Mouse (Mus musculus) myocyte (in vitro differentiated cells): Measurements from ENCODE around the gene Sp2. TPM values are rescaled to one million over a fixed set of nuclear protein-coding genes. Genes with fewer than 3 reads are reported as not detected.

Source experiments
- H3K27me3 ChIP-seq: one replicate; pipeline ENCODE4 v1.6.1; 2011; ENCODE audit not compliant: control insufficient read depth, insufficient read depth, insufficient read length
- H3K36me3 ChIP-seq: one replicate; pipeline ENCODE4 v1.6.1; 2011; ENCODE audit not compliant: control insufficient read depth, insufficient read depth
- H3K4me2 ChIP-seq: one replicate; pipeline ENCODE4 v1.6.1; 2011; ENCODE audit warnings: low read depth, control low read depth
- H3K4me3 ChIP-seq: one replicate; pipeline ENCODE4 v1.5.1; 2011; ENCODE audit warnings: mild to moderate bottlenecking, control low read depth, moderate library complexity
- H3K79me2 ChIP-seq: one replicate; pipeline ENCODE4 v1.6.1; 2011; ENCODE audit not compliant: control insufficient read depth, insufficient read depth
- H3ac ChIP-seq: one replicate; pipeline ENCODE4 v1.6.1; 2011; ENCODE audit not compliant: control insufficient read depth, insufficient read length
- CEBPB ChIP-seq: IDR thresholded peaks from 2 replicates; pipeline ENCODE4 v1.6.1; 2011; ENCODE audit warnings: mild to moderate bottlenecking, moderate library complexity; ENCODE audit not compliant: poor library complexity, insufficient read depth, severe bottlenecking
- E2F4 ChIP-seq: IDR thresholded peaks from one replicate; pipeline ENCODE4 v1.6.1; 2011; ENCODE audit warnings: mild to moderate bottlenecking, control low read depth, moderate library complexity; ENCODE audit not compliant: insufficient read depth
- MAX ChIP-seq: IDR thresholded peaks from one replicate; pipeline ENCODE4 v1.6.1; 2011; ENCODE audit warnings: low read depth, mild to moderate bottlenecking, control low read depth
- MYOD1 ChIP-seq, 3 experiments: IDR thresholded peaks; one replicate each; pipeline ENCODE4 v1.6.1; 2011; ENCODE audit warnings: control low read depth in 2 of 3, low read depth in 2 of 3, mild to moderate bottlenecking in 2 of 3, moderate library complexity in 1 of 3; ENCODE audit not compliant: insufficient read length in 2 of 3, control insufficient read depth in 1 of 3
- MYOG ChIP-seq, 3 experiments: IDR thresholded peaks; one replicate each; pipeline ENCODE4 v1.6.1; 2011; ENCODE audit warnings: control low read depth in 2 of 3, low read depth in 2 of 3, mild to moderate bottlenecking in 2 of 3; ENCODE audit not compliant: insufficient read length in 2 of 3, control insufficient read depth in 1 of 3, insufficient read depth in 1 of 3
- POLR2A ChIP-seq: IDR thresholded peaks from one replicate; pipeline ENCODE4 v1.6.1; 2011; ENCODE audit warnings: low read depth, mild to moderate bottlenecking, control low read depth, moderate library complexity; ENCODE audit not compliant: insufficient read length
- POLR2AphosphoS2 ChIP-seq: IDR thresholded peaks from one replicate; pipeline ENCODE4 v1.6.1; 2011; ENCODE audit warnings: low read depth, control low read depth; ENCODE audit not compliant: insufficient read length
- REST ChIP-seq: IDR thresholded peaks from one replicate; pipeline ENCODE4 v1.6.1; 2011; ENCODE audit warnings: mild to moderate bottlenecking, control low read depth, moderate library complexity; ENCODE audit not compliant: insufficient read depth, insufficient read length
- SRF ChIP-seq: IDR thresholded peaks from one replicate; pipeline ENCODE4 v1.6.1; 2011; ENCODE audit warnings: low read depth; ENCODE audit not compliant: control insufficient read depth, insufficient read length
- TCF12 ChIP-seq: IDR thresholded peaks from one replicate; pipeline ENCODE4 v1.6.1; 2011; ENCODE audit warnings: mild to moderate bottlenecking, control low read depth; ENCODE audit not compliant: poor library complexity, insufficient read depth, severe bottlenecking
- TCF3 ChIP-seq: IDR thresholded peaks from one replicate; pipeline ENCODE4 v1.6.1; 2011; ENCODE audit warnings: low read depth, control low read depth; ENCODE audit not compliant: insufficient read length
- USF1 ChIP-seq: IDR thresholded peaks from one replicate; pipeline ENCODE4 v1.6.1; 2011; ENCODE audit warnings: low read depth, mild to moderate bottlenecking, control low read depth, moderate library complexity
- polyA plus RNA-seq: library from polyadenylated mRNA; unstranded; fragments of >200 nt; fragmentation: generic; extraction: Trizol; gene quantifications from one replicate; pipeline ENCODE4 v1.2.1, GENCODE M21; 2012; ENCODE audit warnings: missing spikeins

Gene Sp2
- polyA plus RNA-seq, 1 experiment, result 11.5 TPM

GRCm38 (mm10) chr11:96919003-96919402, 63.8 kb downstream of the Sp2 start:
- H3K4me3 ChIP-seq, result no peak overlapping the region
- H3K27me3 ChIP-seq, result no peaks in the 10 kb centered on the region
- H3K36me3 ChIP-seq, result no peaks in the 10 kb centered on the region
- no peak overlapping the region for H3ac ChIP-seq
- no peak for TF ChIP-seq TCF12
- peak; percentile 13 for TF ChIP-seq POLR2A
- peak overlapping the region; percentile 52 for H3K4me2 ChIP-seq
- H3K79me2 ChIP-seq, result no peaks in the 10 kb centered on the region

GRCm38 (mm10) chr11:96917415-96917814, 65.3 kb downstream of the Sp2 start:
- H3K4me3 ChIP-seq, result peak overlapping the region; percentile 63
- no peak overlapping the region for H3K4me2 ChIP-seq
- TF ChIP-seq SRF (no peak), E2F4 (no peak), MYOD1 (IDR thresholded peaks at IDR 0.05; ENCODE audit: control insufficient read depth in 1 of 3, insufficient read length in 2 of 3, low read depth in 2 of 3) (no peak), POLR2AphosphoS2 (no peak), TCF12 (no peak), POLR2A (no peak), CEBPB (no peak), MYOG (IDR thresholded peaks at IDR 0.05; ENCODE audit: control insufficient read depth in 1 of 3, insufficient read depth in 1 of 3, insufficient read length in 2 of 3, low read depth in 2 of 3) (no peak), MAX (no peak), TCF3 (no peak), REST (no peak), USF1 (no peak)
- no peak overlapping the region for H3ac ChIP-seq
- no peaks in the 10 kb centered on the region for H3K27me3 ChIP-seq
- no peaks in the 10 kb centered on the region for H3K79me2 ChIP-seq
- no peaks in the 10 kb centered on the region for H3K36me3 ChIP-seq

GRCm38 (mm10) chr11:96916885-96917396, 65.8 kb downstream of the Sp2 start:
- Histone ChIP-seq H3K79me2 (no peaks in the 10 kb centered on the region), H3ac (no peak overlapping the region), H3K4me2 (peak overlapping the region; percentile 98), H3K27me3 (no peaks in the 10 kb centered on the region), H3K4me3 (peak overlapping the region; percentile 63), H3K36me3 (no peaks in the 10 kb centered on the region)
- TF ChIP-seq POLR2A, result no peak
- no peak for TF ChIP-seq REST
- no peak for TF ChIP-seq POLR2AphosphoS2
- no peak for TF ChIP-seq SRF
- TF ChIP-seq TCF3, result no peak
- TF ChIP-seq MAX, result no peak
- no peak for TF ChIP-seq CEBPB
- no peak for TF ChIP-seq MYOG (IDR thresholded peaks at IDR 0.05; ENCODE audit: control insufficient read depth in 1 of 3, insufficient read depth in 1 of 3, insufficient read length in 2 of 3, low read depth in 2 of 3)
- no peak for TF ChIP-seq MYOD1 (IDR thresholded peaks at IDR 0.05; ENCODE audit: control insufficient read depth in 1 of 3, insufficient read length in 2 of 3, low read depth in 2 of 3)
- TF ChIP-seq TCF12, result no peak
- TF ChIP-seq E2F4, result no peak
- TF ChIP-seq USF1, result no peak

- Histone ChIP-seq H3K36me3 (no peaks in the 10 kb centered on the region), H3K79me2 (no peaks in the 10 kb centered on the region), H3K4me2 (peak within 1 kb of the TSS; percentile 98), H3ac (peak within 1 kb of the TSS; percentile 19), H3K4me3 (peak within 1 kb of the TSS; percentile 63), H3K27me3 (no peaks in the 10 kb centered on the region)
- TF ChIP-seq MYOD1 (IDR thresholded peaks at IDR 0.05; ENCODE audit: control insufficient read depth in 1 of 3, insufficient read length in 2 of 3, low read depth in 2 of 3), result no peak
- TF ChIP-seq MAX, result peak; percentile 74
- peak; percentile 58 for TF ChIP-seq USF1
- peak; percentile 76 for TF ChIP-seq POLR2A
- TF ChIP-seq CEBPB, result no peak
- TF ChIP-seq TCF12, result no peak
- TF ChIP-seq POLR2AphosphoS2, result peak; percentile 65
- peak in 1 of 3 experiments; percentile 32 for TF ChIP-seq MYOG (IDR thresholded peaks at IDR 0.05; ENCODE audit: control insufficient read depth in 1 of 3, insufficient read depth in 1 of 3, insufficient read length in 2 of 3, low read depth in 2 of 3)
- peak; percentile 28 for TF ChIP-seq E2F4
- TF ChIP-seq REST, result no peak
Observed at GRCm38 (mm10) chr11:96916044-96916884, 66.5 kb downstream of the Sp2 start, which contains the start of gene Cdk5rap3. Cdk5rap3 (minus strand) TSS chr11:96916496.
